In genomic region chr13:51378126-51378525, GRCm38 (mm10) we compare ENCODE assay signal across 9 mouse cellular contexts. TPM values are rescaled to one million over a fixed set of nuclear protein-coding genes. Genes with fewer than 3 reads are reported as not detected.
DNase-seq lines count a peak whose midpoint lies in the region; ATAC-seq and TF ChIP-seq lines count a peak whose summit lies in the region.
"Had no signal": no experiment of that assay in that cellular context is flagged by ENCODE, and none has a peak within 500 bp of the region (broad histone marks: within the 10 kb centered on the region; RNA-seq: fewer than 3 reads in every experiment).

No protein-coding gene starts in this region.

- ATAC-seq in lung, embryonic 14.5 days (ENCODE audit: insufficient read depth): peak; percentile 29
- peak; percentile 70 for ATAC-seq in neural tube, embryonic 12.5 days (ENCODE audit: low FRiP score, low read depth)

- H3K9ac ChIP-seq in lung, embryonic 14.5 days: no peak overlapping the region
- no peak overlapping the region for H3K9ac ChIP-seq in neural tube, embryonic 12.5 days

- H3K4me3 ChIP-seq in lung, embryonic 14.5 days (ENCODE audit: low read depth, low read length): no peak overlapping the region
- H3K4me3 ChIP-seq in neural tube, embryonic 12.5 days: no peak overlapping the region

- H3K27ac ChIP-seq in lung, embryonic 14.5 days (ENCODE audit: low read depth): peak overlapping the region; percentile 82; the same call in 1 of the 2 replicates
- H3K27ac ChIP-seq in neural tube, embryonic 12.5 days: no peak overlapping the region

- peak; percentile 73 for DNase-seq in lung, embryonic 14.5 days
- no peak for DNase-seq in lung, postnatal 25 days (ENCODE audit: low spot score)
- peak; percentile 69 for DNase-seq in embryo, embryonic 11 days
- DNase-seq in forelimb bud, embryonic 11.5 days (ENCODE audit: low read depth, low spot score): peak; percentile 48
- no peak for DNase-seq in right cerebral cortex, postnatal 25 days
- no peak for DNase-seq in layer of hippocampus, adult 9-11 months
- DNase-seq: cerebellum, postnatal 25 days; kidney, adult 18-20 months had no signal

- peaks cover 25% of the 10 kb centered on the region for H3K4me1 ChIP-seq in lung, embryonic 14.5 days (ENCODE audit: insufficient read depth)
- peaks cover 18% of the 10 kb centered on the region for H3K4me1 ChIP-seq in neural tube, embryonic 12.5 days

- no peak for TF ChIP-seq CTCF in lung, embryonic 14.5 days (IDR thresholded peaks at IDR 0.05; ENCODE audit: low read depth)

- no peaks in the 10 kb centered on the region for H3K9me3 ChIP-seq in lung, embryonic 14.5 days (ENCODE audit: low read depth, low read length)
- no peaks in the 10 kb centered on the region for H3K9me3 ChIP-seq in neural tube, embryonic 12.5 days

- 18% methylated on average over 4 of the region's 4 CpGs for WGBS in lung, embryonic 14.5 days
- 42% methylated on average over 4 of the region's 4 CpGs for WGBS in neural tube, embryonic 12.5 days

- peak overlapping the region; percentile 50 for H3K4me2 ChIP-seq in lung, embryonic 14.5 days
- peak overlapping the region; percentile 16; the same call in 1 of the 2 replicates for H3K4me2 ChIP-seq in neural tube, embryonic 12.5 days (replicated peaks)

- H3K27me3 ChIP-seq in lung, embryonic 14.5 days (ENCODE audit: insufficient read depth, low read length): no peaks in the 10 kb centered on the region
- H3K27me3 ChIP-seq in neural tube, embryonic 12.5 days (replicated peaks): no peaks in the 10 kb centered on the region

- H3K36me3 ChIP-seq in lung, embryonic 14.5 days (ENCODE audit: insufficient read depth): no peaks in the 10 kb centered on the region
- no peaks in the 10 kb centered on the region for H3K36me3 ChIP-seq in neural tube, embryonic 12.5 days

RNA-seq across cellular contexts. Expression of gene S1pr3, which starts 30.3 kb away (rescaled TPM):
- polyA plus RNA-seq in lung, embryonic 14.5 days (2014; fragmentation: Nextera tagmentation; extraction: Ambion mirVana): 128 and 132 TPM in 2 replicates
- 26.1 and 30.2 TPM in 2 replicates for polyA plus RNA-seq in neural tube, embryonic 12.5 days (2016; fragmentation: Nextera tagmentation; extraction: Ambion mirVana)

Comparison
In these comparisons a context has a peak if more than half of its experiments do, and no peak if none do; other contexts are left out.
1. DNase-seq: peak in lung, embryonic 14.5 days (single experiment), embryo, embryonic 11 days (single experiment) and forelimb bud, embryonic 11.5 days (single experiment); none in lung, postnatal 25 days (single experiment), right cerebral cortex, postnatal 25 days (single experiment) and layer of hippocampus, adult 9-11 months (single experiment).